15 mouse cellular contexts compared by ENCODE assay signal in genomic region chr10:44013885-44014284, GRCm38 (mm10).
"Had no signal": no experiment of that assay in that cellular context is flagged by ENCODE, and none has a peak within 500 bp of the region (broad histone marks: within the 10 kb centered on the region; RNA-seq: fewer than 3 reads in every experiment).

No protein-coding gene starts in this region.

- ATAC-seq: liver, postnatal 0 days; lung, postnatal 0 days; midbrain, embryonic 13.5 days; midbrain, embryonic 16.5 days had no signal

- H3K36me3 ChIP-seq: lung, embryonic 15.5 days; midbrain, embryonic 13.5 days; neural tube, embryonic 12.5 days had no signal

- H3K4me3 ChIP-seq: lung, embryonic 15.5 days; megakaryocyte, embryonic 14.5 days; midbrain, embryonic 13.5 days; neural tube, embryonic 12.5 days had no signal

- H3K9ac ChIP-seq: liver, postnatal 0 days; lung, embryonic 15.5 days; midbrain, embryonic 13.5 days; neural tube, embryonic 12.5 days had no signal

- H3K9me3 ChIP-seq: lung, embryonic 15.5 days; megakaryocyte, embryonic 14.5 days; midbrain, embryonic 13.5 days; neural tube, embryonic 12.5 days had no signal

- H3K4me1 ChIP-seq: lung, embryonic 15.5 days; megakaryocyte, embryonic 14.5 days; midbrain, embryonic 13.5 days; neural tube, embryonic 12.5 days had no signal

- H3K27me3 ChIP-seq: lung, embryonic 15.5 days; neural tube, embryonic 12.5 days had no signal

- H3K4me2 ChIP-seq: lung, embryonic 15.5 days; midbrain, embryonic 11.5 days; midbrain, embryonic 13.5 days; neural tube, embryonic 12.5 days had no signal

- DNase-seq: liver, postnatal 0 days; lung, adult 2 months; lung, postnatal 14 days; right cerebral cortex, postnatal 14 days; thymus, adult 18-20 months; thymus, postnatal 14 days; thymus, postnatal 36 days had no signal

- H3K27ac ChIP-seq: lung, embryonic 15.5 days; macrophage; midbrain, embryonic 13.5 days; neural tube, embryonic 12.5 days had no signal
